Mouse (Mus musculus) cortical plate, adult 2 months (tissue): Measurements from ENCODE around the gene Olfr693.

Experiments
- CTCF ChIP-seq: fragments of 200-500 bp; IDR thresholded peaks from 2 replicates; pipeline ENCODE4 v1.5.1; 2011; ENCODE audit warnings: mild to moderate bottlenecking, control low read depth, low read length; ENCODE audit not compliant: insufficient read depth; ENCODE audit errors: extremely low read depth
- POLR2A ChIP-seq: fragments of 200-500 bp; IDR thresholded peaks from 2 replicates; pipeline ENCODE4 v1.6.1; 2011; ENCODE audit warnings: mild to moderate bottlenecking, low read length, control low read depth; ENCODE audit not compliant: insufficient read depth; ENCODE audit errors: extremely low read depth

DNA sequence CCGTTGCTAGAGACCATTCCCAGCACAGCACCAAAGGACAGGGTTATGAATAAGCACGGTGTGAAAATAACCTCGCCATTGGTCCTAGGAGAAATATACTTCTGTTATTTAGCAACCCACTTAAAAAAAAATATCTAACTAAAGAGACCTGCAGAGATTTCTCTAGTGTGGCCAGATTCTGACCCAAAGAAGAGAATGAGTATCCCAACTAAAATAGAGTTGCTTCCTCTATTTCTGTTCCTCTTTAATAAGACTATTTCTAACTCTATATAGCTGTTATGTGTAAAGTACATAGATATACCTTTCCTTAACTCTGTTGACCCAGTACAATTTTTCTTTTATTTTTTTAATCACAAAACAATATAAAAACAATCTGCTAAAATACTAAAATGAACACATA, 12.6 kb upstream of the Olfr693 start:
- TF ChIP-seq POLR2A, result no peak
- no peak for TF ChIP-seq CTCF
